Mouse (Mus musculus): ENCODE measurements around the gene Tpt1. TPM values are rescaled to one million over a fixed set of nuclear protein-coding genes. Genes with fewer than 3 reads are reported as not detected.

Tpt1 gene
- 956 and 977 TPM in 2 replicates for polyA plus RNA-seq (2016; fragmentation: Nextera tagmentation; extraction: Ambion mirVana)

DNA sequence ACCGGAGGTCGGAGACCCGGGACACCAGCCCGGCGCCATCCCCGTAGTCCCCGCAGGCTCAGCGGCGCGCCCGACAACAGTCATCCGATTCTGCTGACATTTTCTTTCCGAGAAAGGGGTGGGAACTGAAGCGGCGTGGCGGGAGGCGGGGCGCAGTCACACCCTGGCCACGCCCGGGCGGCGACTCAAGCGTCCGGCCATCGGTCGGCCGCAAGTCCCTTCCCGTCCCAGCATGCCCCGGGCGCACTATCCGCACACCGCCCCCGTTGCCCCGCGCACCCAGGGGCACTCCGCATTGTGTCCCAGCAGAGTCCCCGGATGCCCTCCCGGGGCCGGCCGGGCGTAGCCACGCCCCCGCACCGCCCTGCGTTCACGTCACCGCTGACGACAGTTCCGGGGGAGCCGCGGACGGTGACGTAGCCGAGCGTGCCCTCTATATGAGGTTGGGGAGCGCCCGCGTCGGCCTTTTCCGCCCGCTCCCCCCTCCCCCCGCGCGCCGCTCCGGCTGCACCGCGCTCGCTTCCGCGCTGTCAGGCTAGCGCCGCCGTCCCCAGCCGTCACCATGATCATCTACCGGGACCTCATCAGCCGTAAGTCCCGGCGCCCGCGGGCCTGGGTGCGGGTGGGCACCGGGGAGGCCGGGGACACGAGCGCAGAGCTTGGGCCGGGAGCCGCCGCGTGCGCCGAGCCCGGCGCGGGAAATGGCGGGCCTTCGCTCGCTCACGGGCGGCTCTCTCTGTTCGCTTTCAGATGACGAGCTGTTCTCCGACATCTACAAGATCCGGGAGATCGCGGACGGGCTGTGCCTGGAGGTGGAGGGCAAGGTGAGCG is at the start of gene Tpt1:
Gene Tpt1, plus strand, starts transcription at position 227 of the 831 bp plus-strand sequence.
- peak within 1 kb of the TSS; percentile 87 for H3K9ac ChIP-seq
- H3K4me2 ChIP-seq (replicated peaks): peak within 1 kb of the TSS; percentile 68
- ATAC-seq (ENCODE audit: insufficient number of reproducible peaks, insufficient read depth, low FRiP score, low TSS enrichment): peak; percentile 98
- under 1% methylated on average over 99 of the region's 108 CpGs for WGBS
- H3K27me3 ChIP-seq: no peaks in the 10 kb centered on the region
- no peaks in the 10 kb centered on the region for H3K9me3 ChIP-seq
- H3K36me3 ChIP-seq: peaks cover 35% of the 10 kb centered on the region
- peak within 1 kb of the TSS; percentile 96 for H3K27ac ChIP-seq
- H3K4me3 ChIP-seq: peak within 1 kb of the TSS; percentile 81
- peaks cover 14% of the 10 kb centered on the region for H3K4me1 ChIP-seq

GRCm38 (mm10) chr14:75795918-75796317 is 49.0 kb upstream of the Tpt1 start:
- Histone ChIP-seq H3K27me3 (no peaks in the 10 kb centered on the region), H3K4me3 (no peak overlapping the region)

DNA sequence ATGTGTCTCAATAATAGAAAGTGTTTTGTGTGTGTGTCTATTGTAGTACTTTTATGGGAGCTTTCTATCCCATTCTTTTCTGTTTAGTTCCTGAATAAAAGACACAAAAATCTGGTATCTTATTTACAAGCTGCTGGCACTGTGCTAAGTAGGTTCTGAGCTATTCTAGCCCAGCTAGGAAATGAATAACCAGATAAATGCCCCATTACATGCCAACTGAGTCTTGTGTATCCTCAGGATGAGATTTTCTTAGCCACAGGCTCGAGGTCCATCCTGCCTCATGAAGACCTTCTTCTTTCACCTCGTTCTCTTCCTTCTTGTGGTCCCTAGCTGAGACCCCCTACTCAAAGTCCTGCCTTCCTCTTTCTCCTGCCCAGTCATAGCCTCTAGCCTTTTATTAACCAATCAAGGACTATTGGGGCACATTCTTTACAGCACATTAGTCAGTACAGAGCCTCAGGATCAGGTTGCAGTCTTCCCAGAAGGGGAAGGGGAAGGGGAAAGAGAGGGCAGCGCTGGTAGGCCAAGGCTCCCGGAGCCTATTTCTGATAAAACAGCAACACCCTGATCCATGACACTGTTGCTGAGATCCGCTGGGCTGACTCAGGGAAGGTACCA is 47.0 kb upstream of the Tpt1 start:
- Histone ChIP-seq H3K4me1 (peaks cover 5% of the 10 kb centered on the region; the same call in 1 of the 2 replicates), H3K4me3 (no peak overlapping the region), H3K4me2 (replicated peaks) (no peak overlapping the region), H3K9ac (no peak overlapping the region), H3K27ac (no peak overlapping the region), H3K9me3 (no peaks in the 10 kb centered on the region), H3K27me3 (no peaks in the 10 kb centered on the region), H3K36me3 (no peaks in the 10 kb centered on the region)
- ATAC-seq (ENCODE audit: insufficient number of reproducible peaks, insufficient read depth, low FRiP score, low TSS enrichment): no peak
- 34% methylated on average over 5 of the region's 5 CpGs for WGBS

More at GRCm38 (mm10) chr14:75795918-75796317, 49.0 kb upstream of the Tpt1 start:
- no peak overlapping the region for H3K27ac ChIP-seq
- WGBS: 76% methylated on average over 4 of the region's 4 CpGs
- no peak for ATAC-seq (ENCODE audit: insufficient number of reproducible peaks, insufficient read depth, low FRiP score, low TSS enrichment)
- H3K9me3 ChIP-seq: no peaks in the 10 kb centered on the region
- peaks cover 5% of the 10 kb centered on the region; the same call in 1 of the 2 replicates for H3K4me1 ChIP-seq
- no peaks in the 10 kb centered on the region for H3K36me3 ChIP-seq
- no peak overlapping the region for H3K9ac ChIP-seq
- H3K4me2 ChIP-seq (replicated peaks): no peak overlapping the region

DNA sequence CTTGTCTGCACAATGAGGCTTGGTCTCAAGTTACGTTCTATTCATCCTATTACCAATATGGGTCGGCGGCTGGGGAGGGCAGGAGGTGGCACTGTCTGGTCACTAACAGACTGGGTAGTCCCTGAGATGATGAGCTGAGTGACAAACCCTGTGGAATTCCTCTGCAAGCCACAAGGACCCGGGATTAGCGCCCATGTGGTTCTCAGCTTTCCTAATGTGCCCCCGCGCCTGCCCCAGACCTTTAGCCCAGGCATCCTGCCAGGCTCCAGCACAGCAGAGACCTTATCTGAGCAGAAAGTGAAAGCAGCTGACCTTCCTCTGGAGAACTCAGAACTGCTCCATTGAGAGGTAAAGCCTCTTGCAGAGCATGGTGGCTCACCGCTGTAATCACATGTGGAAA is 37.1 kb upstream of the Tpt1 start:
- no peaks in the 10 kb centered on the region for H3K4me1 ChIP-seq
- no peak overlapping the region for H3K4me2 ChIP-seq (replicated peaks)
- no peak overlapping the region for H3K27ac ChIP-seq
- H3K36me3 ChIP-seq: no peaks in the 10 kb centered on the region
- no peaks in the 10 kb centered on the region for H3K9me3 ChIP-seq
- ATAC-seq (ENCODE audit: insufficient number of reproducible peaks, insufficient read depth, low FRiP score, low TSS enrichment): no peak
- no peaks in the 10 kb centered on the region for H3K27me3 ChIP-seq
- no peak overlapping the region for H3K4me3 ChIP-seq
- 69% methylated on average over 8 of the region's 8 CpGs for WGBS
- no peak overlapping the region for H3K9ac ChIP-seq

DNA sequence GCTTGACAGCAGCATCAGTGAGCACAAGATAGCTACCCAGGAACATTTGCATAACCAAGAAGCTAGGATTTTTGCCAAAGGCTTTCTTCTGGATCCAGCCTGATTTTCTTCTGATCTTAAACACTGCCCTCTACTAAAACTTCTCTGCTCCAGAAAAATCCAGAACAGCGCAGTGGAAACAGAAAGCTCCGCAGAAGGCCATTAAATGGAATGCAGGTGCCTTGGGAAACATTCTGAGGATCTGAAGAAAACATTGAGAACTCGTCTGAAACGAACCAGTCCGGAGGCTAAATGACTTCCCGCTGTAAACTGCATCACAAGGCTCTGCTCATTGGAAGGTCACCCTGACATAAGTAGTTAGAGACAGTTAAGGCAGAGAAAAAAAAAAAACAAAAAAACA is 35.0 kb upstream of the Tpt1 start:
- ATAC-seq (ENCODE audit: insufficient number of reproducible peaks, insufficient read depth, low FRiP score, low TSS enrichment): no peak
- 68% methylated on average over 6 of the region's 6 CpGs for WGBS
- no peak overlapping the region for H3K4me3 ChIP-seq
- H3K27me3 ChIP-seq: no peaks in the 10 kb centered on the region
- H3K9me3 ChIP-seq: no peaks in the 10 kb centered on the region
- H3K36me3 ChIP-seq: no peaks in the 10 kb centered on the region
- no peak overlapping the region for H3K27ac ChIP-seq
- no peak overlapping the region for H3K4me2 ChIP-seq (replicated peaks)
- no peak overlapping the region for H3K9ac ChIP-seq
- no peaks in the 10 kb centered on the region for H3K4me1 ChIP-seq

GRCm38 (mm10) chr14:75818528-75818927 is 26.4 kb upstream of the Tpt1 start:
- 77% methylated on average over 2 of the region's 2 CpGs for WGBS
- no peak overlapping the region for H3K4me2 ChIP-seq (replicated peaks)
- H3K4me3 ChIP-seq: no peak overlapping the region
- H3K9ac ChIP-seq: no peak overlapping the region
- no peak overlapping the region for H3K27ac ChIP-seq
- no peak for ATAC-seq (ENCODE audit: insufficient number of reproducible peaks, insufficient read depth, low FRiP score, low TSS enrichment)
- no peaks in the 10 kb centered on the region for H3K9me3 ChIP-seq
- no peaks in the 10 kb centered on the region for H3K36me3 ChIP-seq
- H3K4me1 ChIP-seq: no peaks in the 10 kb centered on the region
- no peaks in the 10 kb centered on the region for H3K27me3 ChIP-seq

DNA sequence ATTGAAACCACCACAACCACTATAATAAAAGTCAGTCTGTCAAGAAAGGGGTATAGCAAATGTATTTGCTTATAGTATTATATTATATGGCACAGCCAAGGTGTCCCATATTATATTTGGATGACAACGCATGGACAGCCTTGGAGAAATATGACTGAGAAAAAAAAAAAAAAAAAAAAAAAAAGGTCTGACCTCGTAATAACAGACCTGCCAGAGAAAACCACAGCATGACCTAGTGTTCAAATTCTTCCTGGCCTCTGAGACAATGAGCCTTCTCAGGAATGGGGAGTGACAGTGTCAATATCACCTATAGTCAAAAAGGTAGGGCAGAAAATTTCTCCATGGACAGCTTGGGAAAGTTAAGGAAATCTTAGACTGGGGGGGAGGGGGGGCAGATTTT is 25.6 kb upstream of the Tpt1 start:
- H3K4me2 ChIP-seq (replicated peaks): no peak overlapping the region
- WGBS: 75% methylated on average over 2 of the region's 2 CpGs
- no peaks in the 10 kb centered on the region for H3K4me1 ChIP-seq
- H3K4me3 ChIP-seq: no peak overlapping the region
- no peaks in the 10 kb centered on the region for H3K36me3 ChIP-seq
- H3K9ac ChIP-seq: no peak overlapping the region
- no peaks in the 10 kb centered on the region for H3K27me3 ChIP-seq
- H3K27ac ChIP-seq: no peak overlapping the region
- H3K9me3 ChIP-seq: no peaks in the 10 kb centered on the region
- ATAC-seq (ENCODE audit: insufficient number of reproducible peaks, insufficient read depth, low FRiP score, low TSS enrichment): no peak

DNA sequence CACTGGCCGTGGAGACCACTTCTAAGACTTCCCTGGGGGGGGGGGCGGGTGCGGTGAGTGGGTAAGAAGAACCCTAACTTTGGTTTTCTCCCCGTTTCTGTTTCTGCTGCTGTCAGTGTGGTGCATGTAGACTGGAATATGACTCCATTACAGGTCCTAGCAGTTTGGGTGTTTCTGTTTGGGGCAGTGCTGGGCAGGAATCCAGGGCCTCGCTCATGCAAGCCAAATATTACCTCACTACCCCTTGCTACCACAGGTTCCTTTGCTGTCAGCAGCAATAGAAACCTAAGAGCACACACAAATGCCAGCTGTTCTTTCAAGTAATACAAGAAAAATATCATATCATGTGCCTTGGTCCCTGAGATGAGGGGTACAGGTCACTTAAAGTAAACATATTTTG is 24.9 kb upstream of the Tpt1 start:
- WGBS: 79% methylated on average over 5 of the region's 5 CpGs
- H3K9ac ChIP-seq: no peak overlapping the region
- ATAC-seq (ENCODE audit: insufficient number of reproducible peaks, insufficient read depth, low FRiP score, low TSS enrichment): no peak
- H3K9me3 ChIP-seq: no peaks in the 10 kb centered on the region
- no peak overlapping the region for H3K4me3 ChIP-seq
- no peaks in the 10 kb centered on the region for H3K36me3 ChIP-seq
- H3K4me2 ChIP-seq (replicated peaks): no peak overlapping the region
- no peak overlapping the region for H3K27ac ChIP-seq
- H3K4me1 ChIP-seq: no peaks in the 10 kb centered on the region
- no peaks in the 10 kb centered on the region for H3K27me3 ChIP-seq

DNA sequence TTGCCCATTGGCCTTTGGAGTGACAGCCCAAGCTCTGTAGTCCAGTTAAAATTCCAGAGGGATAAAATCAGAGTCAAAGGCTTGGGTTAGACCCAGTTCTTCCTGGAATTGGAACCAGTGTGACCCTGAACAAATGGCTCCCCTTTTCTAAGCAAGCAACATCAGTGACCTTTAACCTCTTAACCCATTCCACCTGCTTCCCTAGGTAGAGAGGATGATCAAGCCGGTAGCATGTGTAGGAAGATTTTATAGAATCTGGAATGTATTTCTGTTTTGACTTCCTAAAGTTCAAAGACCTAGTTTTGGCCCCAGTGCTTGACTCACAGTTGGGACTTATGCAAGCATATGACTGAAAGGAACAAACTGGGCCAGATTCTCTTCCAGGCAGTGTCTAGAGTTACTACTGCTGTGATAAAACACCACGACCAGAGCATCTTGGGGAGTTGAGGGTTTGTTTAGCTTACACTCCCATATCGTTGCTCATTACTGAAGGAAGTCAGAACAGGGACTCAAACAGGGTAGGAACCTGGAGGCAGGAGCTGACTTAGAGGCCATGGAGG is 18.0 kb upstream of the Tpt1 start:
- no peak for ATAC-seq (ENCODE audit: insufficient number of reproducible peaks, insufficient read depth, low FRiP score, low TSS enrichment)
- H3K4me3 ChIP-seq: no peak overlapping the region
- H3K4me1 ChIP-seq: peaks cover 15% of the 10 kb centered on the region; the same call in 1 of the 2 replicates
- H3K36me3 ChIP-seq: no peaks in the 10 kb centered on the region
- no peaks in the 10 kb centered on the region for H3K9me3 ChIP-seq
- H3K4me2 ChIP-seq (replicated peaks): no peak overlapping the region
- no peaks in the 10 kb centered on the region for H3K27me3 ChIP-seq
- H3K9ac ChIP-seq: no peak overlapping the region
- no peak overlapping the region for H3K27ac ChIP-seq
- WGBS: 47% methylated on average over 3 of the region's 3 CpGs

- Histone ChIP-seq H3K27ac (no peak overlapping the region), H3K4me3 (no peak overlapping the region), H3K4me1 (peaks cover 20% of the 10 kb centered on the region; the same call in 1 of the 2 replicates), H3K9me3 (no peaks in the 10 kb centered on the region), H3K4me2 (replicated peaks) (peak overlapping the region; percentile 63; the same call in 1 of the 2 replicates), H3K9ac (no peak overlapping the region), H3K36me3 (no peaks in the 10 kb centered on the region), H3K27me3 (no peaks in the 10 kb centered on the region)
- ATAC-seq (ENCODE audit: insufficient number of reproducible peaks, insufficient read depth, low FRiP score, low TSS enrichment): no peak
- WGBS: 26% methylated on average over 11 of the region's 11 CpGs
Observed at GRCm38 (mm10) chr14:75828221-75828620, 16.7 kb upstream of the Tpt1 start.

DNA sequence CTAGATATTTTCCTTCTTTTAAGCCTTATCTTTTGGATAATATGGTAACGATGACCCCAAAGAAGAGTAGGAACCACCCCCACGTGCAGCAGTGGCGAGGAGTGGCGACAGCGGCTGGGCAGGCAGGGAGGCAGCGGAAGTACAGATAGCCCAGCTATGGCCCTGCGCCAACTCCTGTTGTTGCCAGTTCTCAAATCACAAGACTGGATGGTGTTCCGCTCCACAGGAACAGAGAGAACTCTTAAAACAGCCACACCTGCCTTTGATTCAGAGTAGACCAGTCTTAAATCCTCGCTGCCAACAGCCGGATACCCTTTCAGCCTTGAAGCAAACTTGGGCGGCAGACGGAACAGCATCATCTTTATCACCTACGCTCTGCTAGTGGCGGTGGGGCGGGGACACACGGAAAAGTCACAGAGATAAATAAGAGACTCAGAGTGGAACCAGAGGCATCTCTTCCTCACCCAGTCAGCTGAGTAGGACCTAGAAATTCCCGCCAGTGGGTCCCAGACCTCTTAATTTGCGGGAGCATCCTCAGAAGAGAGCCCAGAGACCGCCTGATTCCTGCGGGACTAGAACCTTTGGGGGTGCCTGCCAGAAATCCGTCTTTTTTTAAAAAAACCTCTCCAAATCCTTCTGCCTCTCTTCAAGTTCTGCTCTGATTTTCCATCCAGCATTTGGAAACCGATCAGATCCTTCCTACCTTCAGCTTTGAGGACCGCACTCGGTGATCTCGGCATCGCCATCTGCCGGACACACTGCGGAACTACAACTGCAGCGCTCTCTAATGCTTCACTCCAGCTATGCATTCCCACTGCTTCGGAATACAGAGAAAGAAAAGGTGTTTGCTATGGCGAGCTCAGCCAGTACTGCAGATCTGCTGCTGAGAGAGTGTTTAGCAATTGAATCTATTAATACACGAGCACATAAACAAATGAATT is 15.8 kb upstream of the Tpt1 start:
- no peaks in the 10 kb centered on the region for H3K27me3 ChIP-seq
- H3K9ac ChIP-seq: no peak overlapping the region
- no peak for ATAC-seq (ENCODE audit: insufficient number of reproducible peaks, insufficient read depth, low FRiP score, low TSS enrichment)
- no peaks in the 10 kb centered on the region for H3K36me3 ChIP-seq
- no peaks in the 10 kb centered on the region for H3K9me3 ChIP-seq
- H3K27ac ChIP-seq: no peak overlapping the region
- WGBS: 6% methylated on average over 32 of the region's 32 CpGs
- peak overlapping the region; percentile 63 for H3K4me2 ChIP-seq (replicated peaks)
- peaks cover 24% of the 10 kb centered on the region; the same call in 1 of the 2 replicates for H3K4me1 ChIP-seq
- H3K4me3 ChIP-seq: peak overlapping the region; percentile 25
